Mouse (Mus musculus): ENCODE measurements around the gene Ppfibp2. TPM values are rescaled to one million over a fixed set of nuclear protein-coding genes. Genes with fewer than 3 reads are reported as not detected.

Gene Ppfibp2
- polyA plus RNA-seq, 1 experiment from 2014 or later = 13.8 TPM

GRCm38 (mm10) chr7:107746036-107746435, 151.0 kb downstream of the Ppfibp2 start:
- Histone ChIP-seq H3K9ac (no peak overlapping the region), H3K27me3 (no peaks in the 10 kb centered on the region), H3K9me3 (no peaks in the 10 kb centered on the region), H3K4me2 (no peak overlapping the region), H3K36me3 (peaks cover 44% of the 10 kb centered on the region), H3K27ac (no peak overlapping the region), H3K4me1 (no peaks in the 10 kb centered on the region), H3K4me3 (no peak overlapping the region)
- no peak for ATAC-seq (ENCODE audit: insufficient number of reproducible peaks, insufficient read depth, low FRiP score, low TSS enrichment, low read depth)
- 89% methylated on average over 8 of the region's 8 CpGs for WGBS

- no peaks in the 10 kb centered on the region for H3K9me3 ChIP-seq
- H3K27me3 ChIP-seq = no peaks in the 10 kb centered on the region
- H3K9ac ChIP-seq = no peak overlapping the region
- no peak for ATAC-seq (ENCODE audit: insufficient number of reproducible peaks, insufficient read depth, low FRiP score, low TSS enrichment, low read depth)
- no peak overlapping the region for H3K4me2 ChIP-seq
- H3K4me3 ChIP-seq = no peak overlapping the region
- H3K36me3 ChIP-seq = peaks cover 39% of the 10 kb centered on the region
- H3K27ac ChIP-seq = no peak overlapping the region
- WGBS = 83% methylated on average over 9 of the region's 9 CpGs
- H3K4me1 ChIP-seq = no peaks in the 10 kb centered on the region
Observed at GRCm38 (mm10) chr7:107747476-107747875, 152.5 kb downstream of the Ppfibp2 start.

- no peak overlapping the region for H3K4me3 ChIP-seq
- H3K9me3 ChIP-seq = no peaks in the 10 kb centered on the region
- H3K36me3 ChIP-seq = peaks cover 36% of the 10 kb centered on the region
- H3K9ac ChIP-seq = no peak overlapping the region
- H3K4me1 ChIP-seq = no peaks in the 10 kb centered on the region
- H3K27ac ChIP-seq = no peak overlapping the region
- no peak for ATAC-seq (ENCODE audit: insufficient number of reproducible peaks, insufficient read depth, low FRiP score, low TSS enrichment, low read depth)
- WGBS = 12% methylated on average over 2 of the region's 2 CpGs
- no peak overlapping the region for H3K4me2 ChIP-seq
- H3K27me3 ChIP-seq = no peaks in the 10 kb centered on the region
Observed at GRCm38 (mm10) chr7:107747954-107748353, 152.9 kb downstream of the Ppfibp2 start.

GRCm38 (mm10) chr7:107749270-107749669, 154.3 kb downstream of the Ppfibp2 start:
- no peak overlapping the region for H3K4me2 ChIP-seq
- ATAC-seq (ENCODE audit: insufficient number of reproducible peaks, insufficient read depth, low FRiP score, low TSS enrichment, low read depth) = no peak
- no peak overlapping the region for H3K27ac ChIP-seq
- no peaks in the 10 kb centered on the region for H3K9me3 ChIP-seq
- H3K27me3 ChIP-seq = no peaks in the 10 kb centered on the region
- H3K36me3 ChIP-seq = peaks cover 23% of the 10 kb centered on the region
- WGBS = 3% methylated on average over 3 of the region's 3 CpGs
- no peak overlapping the region for H3K9ac ChIP-seq
- H3K4me3 ChIP-seq = no peak overlapping the region
- H3K4me1 ChIP-seq = no peaks in the 10 kb centered on the region

- H3K36me3 ChIP-seq = peaks cover 22% of the 10 kb centered on the region
- WGBS = 91% methylated on average over 4 of the region's 4 CpGs
Observed at GRCm38 (mm10) chr7:107749721-107750120, 154.7 kb downstream of the Ppfibp2 start.

GRCm38 (mm10) chr7:107752031-107752520, 157.1 kb downstream of the Ppfibp2 start:
- ATAC-seq (ENCODE audit: insufficient number of reproducible peaks, insufficient read depth, low FRiP score, low TSS enrichment, low read depth) = no peak
- WGBS = 68% methylated on average over 10 of the region's 10 CpGs
- no peaks in the 10 kb centered on the region for H3K4me1 ChIP-seq

More at GRCm38 (mm10) chr7:107749721-107750120, 154.7 kb downstream of the Ppfibp2 start:
- Histone ChIP-seq H3K9ac (no peak overlapping the region), H3K4me3 (no peak overlapping the region), H3K4me1 (no peaks in the 10 kb centered on the region), H3K27ac (no peak overlapping the region), H3K27me3 (no peaks in the 10 kb centered on the region), H3K9me3 (no peaks in the 10 kb centered on the region), H3K4me2 (no peak overlapping the region)
- no peak for ATAC-seq (ENCODE audit: insufficient number of reproducible peaks, insufficient read depth, low FRiP score, low TSS enrichment, low read depth)

GRCm38 (mm10) chr7:107755905-107756304, 160.9 kb downstream of the Ppfibp2 start:
- no peak overlapping the region for H3K4me3 ChIP-seq
- H3K4me2 ChIP-seq = no peak overlapping the region
- no peak for ATAC-seq (ENCODE audit: insufficient number of reproducible peaks, insufficient read depth, low FRiP score, low TSS enrichment, low read depth)
- peaks cover 7% of the 10 kb centered on the region; the same call in 1 of the 2 replicates for H3K4me1 ChIP-seq
- WGBS = 82% methylated on average over 3 of the region's 3 CpGs
- H3K9ac ChIP-seq = no peak overlapping the region
- peaks cover 5% of the 10 kb centered on the region; the same call in 1 of the 2 replicates for H3K27me3 ChIP-seq
- H3K9me3 ChIP-seq = no peaks in the 10 kb centered on the region
- H3K36me3 ChIP-seq = no peaks in the 10 kb centered on the region
- no peak overlapping the region for H3K27ac ChIP-seq

More at GRCm38 (mm10) chr7:107752031-107752520, 157.1 kb downstream of the Ppfibp2 start:
- no peaks in the 10 kb centered on the region for H3K27me3 ChIP-seq
- no peak overlapping the region for H3K9ac ChIP-seq
- no peak overlapping the region for H3K4me3 ChIP-seq
- H3K36me3 ChIP-seq = no peaks in the 10 kb centered on the region
- H3K9me3 ChIP-seq = no peaks in the 10 kb centered on the region
- no peak overlapping the region for H3K27ac ChIP-seq
- H3K4me2 ChIP-seq = no peak overlapping the region

- Histone ChIP-seq H3K27ac (no peak overlapping the region), H3K9ac (no peak overlapping the region), H3K27me3 (peaks cover 5% of the 10 kb centered on the region; the same call in 1 of the 2 replicates), H3K4me2 (no peak overlapping the region), H3K4me1 (peaks cover 7% of the 10 kb centered on the region; the same call in 1 of the 2 replicates), H3K4me3 (no peak overlapping the region), H3K9me3 (no peaks in the 10 kb centered on the region), H3K36me3 (no peaks in the 10 kb centered on the region)
- WGBS = 93% methylated on average over 2 of the region's 2 CpGs
- no peak for ATAC-seq (ENCODE audit: insufficient number of reproducible peaks, insufficient read depth, low FRiP score, low TSS enrichment, low read depth)
Observed at GRCm38 (mm10) chr7:107756748-107757147, 161.7 kb downstream of the Ppfibp2 start.

- 0 out of 2 replicates have a peak, but pooled peaks have one; percentile 24 for ATAC-seq (ENCODE audit: insufficient number of reproducible peaks, insufficient read depth, low FRiP score, low TSS enrichment, low read depth)
- H3K9ac ChIP-seq = peak within 1 kb of the TSS; percentile 51
Observed at GRCm38 (mm10) chr7:107757308-107758151, 162.5 kb downstream of the Ppfibp2 start, which contains the start of gene Cyb5r2. TSS of gene Cyb5r2 (minus strand) at chr7:107758032.

GRCm38 (mm10) chr7:107770812-107771211, 175.8 kb downstream of the Ppfibp2 start:
- Histone ChIP-seq H3K36me3 (no peaks in the 10 kb centered on the region), H3K4me2 (no peak overlapping the region), H3K27me3 (no peaks in the 10 kb centered on the region), H3K9me3 (no peaks in the 10 kb centered on the region), H3K27ac (no peak overlapping the region), H3K4me1 (no peaks in the 10 kb centered on the region), H3K4me3 (no peak overlapping the region), H3K9ac (no peak overlapping the region)
- WGBS = 56% methylated on average over 6 of the region's 6 CpGs
- no peak for ATAC-seq (ENCODE audit: insufficient number of reproducible peaks, insufficient read depth, low FRiP score, low TSS enrichment, low read depth)

More at GRCm38 (mm10) chr7:107757308-107758151, 162.5 kb downstream of the Ppfibp2 start, which contains the start of gene Cyb5r2:
- H3K4me3 ChIP-seq = peak within 1 kb of the TSS; percentile 34
- peaks cover 5% of the 10 kb centered on the region; the same call in 1 of the 2 replicates for H3K27me3 ChIP-seq
- 9% methylated on average over 23 of the region's 23 CpGs for WGBS
- peak within 1 kb of the TSS; percentile 63 for H3K4me2 ChIP-seq
- no peak within 1 kb of the TSS for H3K27ac ChIP-seq
- H3K4me1 ChIP-seq = peaks cover 7% of the 10 kb centered on the region; the same call in 1 of the 2 replicates
- no peaks in the 10 kb centered on the region for H3K9me3 ChIP-seq
- H3K36me3 ChIP-seq = no peaks in the 10 kb centered on the region

- Histone ChIP-seq H3K9me3 (no peaks in the 10 kb centered on the region), H3K4me1 (no peaks in the 10 kb centered on the region), H3K4me2 (no peak overlapping the region), H3K27ac (no peak overlapping the region), H3K9ac (no peak overlapping the region), H3K4me3 (no peak overlapping the region), H3K36me3 (no peaks in the 10 kb centered on the region), H3K27me3 (no peaks in the 10 kb centered on the region)
- ATAC-seq (ENCODE audit: insufficient number of reproducible peaks, insufficient read depth, low FRiP score, low TSS enrichment, low read depth) = no peak
- 75% methylated on average over 1 of the region's 1 CpGs for WGBS
Observed at GRCm38 (mm10) chr7:107778216-107778615, 183.2 kb downstream of the Ppfibp2 start.

GRCm38 (mm10) chr7:107779611-107780010, 184.6 kb downstream of the Ppfibp2 start:
- H3K27ac ChIP-seq = no peak overlapping the region
- 39% methylated on average over 4 of the region's 4 CpGs for WGBS
- no peaks in the 10 kb centered on the region for H3K36me3 ChIP-seq
- H3K4me3 ChIP-seq = no peak overlapping the region
- ATAC-seq (ENCODE audit: insufficient number of reproducible peaks, insufficient read depth, low FRiP score, low TSS enrichment, low read depth) = no peak
- H3K27me3 ChIP-seq = no peaks in the 10 kb centered on the region
- no peak overlapping the region for H3K4me2 ChIP-seq
- H3K9me3 ChIP-seq = no peaks in the 10 kb centered on the region
- H3K4me1 ChIP-seq = no peaks in the 10 kb centered on the region
- H3K9ac ChIP-seq = no peak overlapping the region

All from embryonic facial prominence, embryonic 13.5 days (tissue).